Mouse (Mus musculus): Measurements from ENCODE around the gene Adh6a. TPM values are rescaled to one million over a fixed set of nuclear protein-coding genes. Genes with fewer than 3 reads are reported as not detected.

Adh6a gene
- polyA plus RNA-seq, 1 experiment from 2014 or later = not detected

- Histone ChIP-seq H3K4me1 (ENCODE audit: control insufficient read depth, insufficient read depth, low read length) (0 out of 2 replicates have a peak, but pooled peaks cover 6% of the 10 kb centered on the region), H3K36me3 (ENCODE audit: control insufficient read depth, insufficient read depth, low read length) (no peaks in the 10 kb centered on the region), H3K9ac (ENCODE audit: low read depth, low read length) (no peak overlapping the region), H3K27me3 (ENCODE audit: control insufficient read depth, insufficient read depth, low read length) (no peaks in the 10 kb centered on the region), H3K4me2 (no peak overlapping the region), H3K27ac (ENCODE audit: low read depth, low read length) (no peak overlapping the region), H3K9me3 (replicated peaks; ENCODE audit: control insufficient read depth, low read length) (no peaks in the 10 kb centered on the region), H3K4me3 (ENCODE audit: low read depth, low read length) (no peak overlapping the region)
- no peak for ATAC-seq (replicated peaks; ENCODE audit: insufficient number of reproducible peaks, low FRiP score, low TSS enrichment)
- WGBS (ENCODE audit: insufficient replicate concordance) = 55% methylated on average over 4 of the region's 4 CpGs
Observed at GRCm38 (mm10) chr3:138334320-138334719, 21.2 kb downstream of the Adh6a start.

GRCm38 (mm10) chr3:138335566-138335965, 22.5 kb downstream of the Adh6a start:
- Histone ChIP-seq H3K4me1 (ENCODE audit: control insufficient read depth, insufficient read depth, low read length) (0 out of 2 replicates have a peak, but pooled peaks cover 6% of the 10 kb centered on the region), H3K27me3 (ENCODE audit: control insufficient read depth, insufficient read depth, low read length) (no peaks in the 10 kb centered on the region), H3K36me3 (ENCODE audit: control insufficient read depth, insufficient read depth, low read length) (no peaks in the 10 kb centered on the region), H3K9ac (ENCODE audit: low read depth, low read length) (no peak overlapping the region), H3K4me2 (no peak overlapping the region), H3K9me3 (replicated peaks; ENCODE audit: control insufficient read depth, low read length) (no peaks in the 10 kb centered on the region), H3K27ac (ENCODE audit: low read depth, low read length) (no peak overlapping the region), H3K4me3 (ENCODE audit: low read depth, low read length) (no peak overlapping the region)
- ATAC-seq (replicated peaks; ENCODE audit: insufficient number of reproducible peaks, low FRiP score, low TSS enrichment) = no peak
- whole genome bisulfite sequencing (ENCODE audit: insufficient replicate concordance) = 74% methylated on average over 1 of the region's 1 CpGs

GRCm38 (mm10) chr3:138336104-138336754, 23.1 kb downstream of the Adh6a start:
- Histone ChIP-seq H3K36me3 (ENCODE audit: control insufficient read depth, insufficient read depth, low read length) (no peaks in the 10 kb centered on the region), H3K4me2 (no peak overlapping the region), H3K4me3 (ENCODE audit: low read depth, low read length) (no peak overlapping the region), H3K4me1 (ENCODE audit: control insufficient read depth, insufficient read depth, low read length) (0 out of 2 replicates have a peak, but pooled peaks cover 6% of the 10 kb centered on the region), H3K27me3 (ENCODE audit: control insufficient read depth, insufficient read depth, low read length) (no peaks in the 10 kb centered on the region), H3K9ac (ENCODE audit: low read depth, low read length) (no peak overlapping the region), H3K9me3 (replicated peaks; ENCODE audit: control insufficient read depth, low read length) (no peaks in the 10 kb centered on the region), H3K27ac (ENCODE audit: low read depth, low read length) (no peak overlapping the region; the same call in 1 of the 2 replicates)
- peak; percentile 55; the same call in 1 of the 2 replicates for ATAC-seq (replicated peaks; ENCODE audit: insufficient number of reproducible peaks, low FRiP score, low TSS enrichment)
- WGBS (ENCODE audit: insufficient replicate concordance) = 33% methylated on average over 3 of the region's 3 CpGs

- Histone ChIP-seq H3K9me3 (replicated peaks; ENCODE audit: control insufficient read depth, low read length) (no peaks in the 10 kb centered on the region), H3K9ac (ENCODE audit: low read depth, low read length) (no peak within 1 kb of the TSS), H3K4me3 (ENCODE audit: low read depth, low read length) (no peak within 1 kb of the TSS), H3K4me1 (ENCODE audit: control insufficient read depth, insufficient read depth, low read length) (0 out of 2 replicates have a peak, but pooled peaks cover 3% of the 10 kb centered on the region), H3K27me3 (ENCODE audit: control insufficient read depth, insufficient read depth, low read length) (no peaks in the 10 kb centered on the region), H3K36me3 (ENCODE audit: control insufficient read depth, insufficient read depth, low read length) (no peaks in the 10 kb centered on the region), H3K4me2 (no peak within 1 kb of the TSS), H3K27ac (ENCODE audit: low read depth, low read length) (no peak within 1 kb of the TSS)
- no peak for ATAC-seq (replicated peaks; ENCODE audit: insufficient number of reproducible peaks, low FRiP score, low TSS enrichment)
- WGBS (ENCODE audit: insufficient replicate concordance) = 62% methylated on average over 14 of the region's 14 CpGs
Observed at GRCm38 (mm10) chr3:138341471-138341870, 28.4 kb downstream of the Adh6a start, which contains the start of gene Adh6b. Adh6b (plus strand) TSS chr3:138341775.

- WGBS (ENCODE audit: insufficient replicate concordance) = 35% methylated on average over 3 of the region's 3 CpGs
- Histone ChIP-seq H3K4me2 (no peak overlapping the region), H3K36me3 (ENCODE audit: control insufficient read depth, insufficient read depth, low read length) (no peaks in the 10 kb centered on the region), H3K27me3 (ENCODE audit: control insufficient read depth, insufficient read depth, low read length) (no peaks in the 10 kb centered on the region), H3K9me3 (replicated peaks; ENCODE audit: control insufficient read depth, low read length) (no peaks in the 10 kb centered on the region), H3K4me3 (ENCODE audit: low read depth, low read length) (no peak overlapping the region), H3K4me1 (ENCODE audit: control insufficient read depth, insufficient read depth, low read length) (no peaks in the 10 kb centered on the region), H3K9ac (ENCODE audit: low read depth, low read length) (no peak overlapping the region), H3K27ac (ENCODE audit: low read depth, low read length) (no peak overlapping the region)
- no peak for ATAC-seq (replicated peaks; ENCODE audit: insufficient number of reproducible peaks, low FRiP score, low TSS enrichment)
Observed at GRCm38 (mm10) chr3:138347041-138347440, 34.0 kb downstream of the Adh6a start.

- Histone ChIP-seq H3K4me2 (no peak overlapping the region), H3K4me1 (ENCODE audit: control insufficient read depth, insufficient read depth, low read length) (no peaks in the 10 kb centered on the region), H3K27ac (ENCODE audit: low read depth, low read length) (no peak overlapping the region), H3K27me3 (ENCODE audit: control insufficient read depth, insufficient read depth, low read length) (no peaks in the 10 kb centered on the region), H3K4me3 (ENCODE audit: low read depth, low read length) (no peak overlapping the region), H3K9me3 (replicated peaks; ENCODE audit: control insufficient read depth, low read length) (no peaks in the 10 kb centered on the region), H3K9ac (ENCODE audit: low read depth, low read length) (no peak overlapping the region), H3K36me3 (ENCODE audit: control insufficient read depth, insufficient read depth, low read length) (no peaks in the 10 kb centered on the region)
- no peak for ATAC-seq (replicated peaks; ENCODE audit: insufficient number of reproducible peaks, low FRiP score, low TSS enrichment)
- WGBS (ENCODE audit: insufficient replicate concordance) = 84% methylated on average over 11 of the region's 11 CpGs
Observed at GRCm38 (mm10) chr3:138352012-138352809, 39.1 kb downstream of the Adh6a start.

GRCm38 (mm10) chr3:138358856-138359255, 45.8 kb downstream of the Adh6a start:
- Histone ChIP-seq H3K4me1 (ENCODE audit: control insufficient read depth, insufficient read depth, low read length) (no peaks in the 10 kb centered on the region), H3K36me3 (ENCODE audit: control insufficient read depth, insufficient read depth, low read length) (no peaks in the 10 kb centered on the region), H3K9ac (ENCODE audit: low read depth, low read length) (no peak overlapping the region), H3K27ac (ENCODE audit: low read depth, low read length) (no peak overlapping the region), H3K27me3 (ENCODE audit: control insufficient read depth, insufficient read depth, low read length) (no peaks in the 10 kb centered on the region), H3K4me3 (ENCODE audit: low read depth, low read length) (no peak overlapping the region), H3K4me2 (no peak overlapping the region), H3K9me3 (replicated peaks; ENCODE audit: control insufficient read depth, low read length) (no peaks in the 10 kb centered on the region)
- ATAC-seq (replicated peaks; ENCODE audit: insufficient number of reproducible peaks, low FRiP score, low TSS enrichment) = no peak
- 74% methylated on average over 7 of the region's 7 CpGs for WGBS (ENCODE audit: insufficient replicate concordance)

GRCm38 (mm10) chr3:138360721-138361120, 47.6 kb downstream of the Adh6a start:
- H3K36me3 ChIP-seq (ENCODE audit: control insufficient read depth, insufficient read depth, low read length) = no peaks in the 10 kb centered on the region
- no peaks in the 10 kb centered on the region for H3K27me3 ChIP-seq (ENCODE audit: control insufficient read depth, insufficient read depth, low read length)
- ATAC-seq (replicated peaks; ENCODE audit: insufficient number of reproducible peaks, low FRiP score, low TSS enrichment) = no peak
- WGBS (ENCODE audit: insufficient replicate concordance) = 77% methylated on average over 4 of the region's 4 CpGs
- no peaks in the 10 kb centered on the region for H3K4me1 ChIP-seq (ENCODE audit: control insufficient read depth, insufficient read depth, low read length)
- no peaks in the 10 kb centered on the region for H3K9me3 ChIP-seq (replicated peaks; ENCODE audit: control insufficient read depth, low read length)
- H3K4me2 ChIP-seq = no peak overlapping the region
- H3K9ac ChIP-seq (ENCODE audit: low read depth, low read length) = no peak overlapping the region
- H3K27ac ChIP-seq (ENCODE audit: low read depth, low read length) = no peak overlapping the region
- H3K4me3 ChIP-seq (ENCODE audit: low read depth, low read length) = no peak overlapping the region
